Mouse (Mus musculus) v-Abl transformed pro-B cells (cell line): ENCODE results near the gene 2510009E07Rik.

Experiments
- in situ Hi-C, 2 experiments: fragments of 400-800 bp; cut with MboI; formaldehyde crosslinking; loops; one replicate each; pipeline ENCODE4 v1.15.1; 2025; ENCODE audit not compliant: unreplicated experiment in 2 of 2

Gene 2510009E07Rik

GRCm38 (mm10) chr16:21640766-21641499 is 53.5 kb downstream of the 2510009E07Rik start:
- in situ Hi-C loops = loop anchor here in 1 of 2 experiments (5.0 kb wide), 1 partner anchor 79 kb away; no protein-coding TSS in a partner anchor

GRCm38 (mm10) chr16:21637201-21637819 is 57.2 kb downstream of the 2510009E07Rik start:
- in situ Hi-C loops = no loop called here

- in situ Hi-C loops = no loop called here
Observed at GRCm38 (mm10) chr16:21636156-21636853, 58.2 kb downstream of the 2510009E07Rik start.

- in situ Hi-C loops = loop anchor here in 1 of 2 experiments (5.0 kb wide), 1 partner anchor 142 kb away; no protein-coding TSS in a partner anchor
Observed at GRCm38 (mm10) chr16:21634460-21634859, 60.0 kb downstream of the 2510009E07Rik start.

- in situ Hi-C loops = loop anchor here in 1 of 2 experiments (5.0 kb wide), 1 partner anchor 140 kb away; no protein-coding TSS in a partner anchor
Observed at GRCm38 (mm10) chr16:21631815-21632222, 62.6 kb downstream of the 2510009E07Rik start.

- in situ Hi-C loops = loop anchor here in 1 of 2 experiments (5.0 kb wide), 1 partner anchor 138 kb away; no protein-coding TSS in a partner anchor
Observed at GRCm38 (mm10) chr16:21630614-21631013, 63.9 kb downstream of the 2510009E07Rik start.

GRCm38 (mm10) chr16:21628061-21628591 is 66.3 kb downstream of the 2510009E07Rik start:
- in situ Hi-C loops = no loop called here

- in situ Hi-C loops = no loop called here
Observed at GRCm38 (mm10) chr16:21627248-21627647, 67.2 kb downstream of the 2510009E07Rik start.

- in situ Hi-C loops = no loop called here
Observed at GRCm38 (mm10) chr16:21625784-21626634, 68.5 kb downstream of the 2510009E07Rik start.

GRCm38 (mm10) chr16:21620630-21621029 is 73.8 kb downstream of the 2510009E07Rik start:
- in situ Hi-C loops = no loop called here

GRCm38 (mm10) chr16:21615802-21616201 is 78.7 kb downstream of the 2510009E07Rik start:
- in situ Hi-C loops = loop anchor here (5.0 to 10.0 kb wide), 4 partner anchors 109 to 199 kb away; no protein-coding TSS in a partner anchor

GRCm38 (mm10) chr16:21610473-21610872 is 84.0 kb downstream of the 2510009E07Rik start:
- in situ Hi-C loops = loop anchor here (10.0 kb wide), 3 partner anchors 114 to 204 kb away; no protein-coding TSS in a partner anchor

- in situ Hi-C loops = no loop called here
Observed at GRCm38 (mm10) chr16:21608176-21608865, 86.1 kb downstream of the 2510009E07Rik start.

GRCm38 (mm10) chr16:21607651-21608040 is 86.8 kb downstream of the 2510009E07Rik start:
- in situ Hi-C loops = no loop called here

GRCm38 (mm10) chr16:21607021-21607650 is 87.3 kb downstream of the 2510009E07Rik start:
- in situ Hi-C loops = no loop called here

GRCm38 (mm10) chr16:21606249-21607020 is 88.0 kb downstream of the 2510009E07Rik start:
- in situ Hi-C loops = no loop called here

GRCm38 (mm10) chr16:21604354-21604753 is 90.1 kb downstream of the 2510009E07Rik start:
- in situ Hi-C loops = no loop called here
